Mouse (Mus musculus): Measurements from ENCODE around the gene Itsn1. TPM values are rescaled to one million over a fixed set of nuclear protein-coding genes. Genes with fewer than 3 reads are reported as not detected.
A peak's percentile ranks its signal among the peaks of the same experiment; 100 is the strongest.

The Itsn1 gene
- total and polyA plus RNA-seq, 2 experiments from 2014 or later, result 33.6 to 69.5 TPM

DNA sequence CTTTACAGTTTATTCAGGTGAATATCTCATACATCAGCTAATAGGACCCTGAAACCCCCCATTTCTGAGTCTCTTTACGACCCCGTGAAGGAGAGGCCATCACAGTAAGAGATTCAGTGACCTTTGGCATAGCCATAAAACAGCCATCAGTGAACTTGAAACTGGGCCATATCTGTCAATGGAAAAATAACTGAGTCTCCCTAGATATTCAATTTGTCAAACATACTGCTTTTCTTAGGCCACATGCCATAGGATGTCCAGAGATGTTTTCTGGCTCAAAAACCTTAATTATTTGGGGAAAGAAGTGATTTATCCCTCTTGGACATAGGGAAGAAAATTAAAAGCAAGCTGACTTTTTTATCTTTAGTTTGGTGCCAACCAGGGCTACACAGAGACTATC, 104.5 kb downstream of the Itsn1 start:
- peaks cover 5% of the 10 kb centered on the region; the same call in 1 of the 2 replicates for H3K36me3 ChIP-seq (ENCODE audit: insufficient read depth, low read length)
- 73% methylated on average over 2 of the region's 2 CpGs for WGBS
- no peak overlapping the region for H3K4me2 ChIP-seq (ENCODE audit: low read depth, low read length)
- DNase-seq (ENCODE audit: low spot score) (no peak), ATAC-seq (no peak)
- H3K4me1 ChIP-seq (ENCODE audit: insufficient read depth, low read length), result peaks cover 3% of the 10 kb centered on the region; the same call in 1 of the 2 replicates
- no peak overlapping the region for H3K9ac ChIP-seq (replicated peaks; ENCODE audit: low read length)
- no peaks in the 10 kb centered on the region for H3K27me3 ChIP-seq (ENCODE audit: insufficient read depth, low read length)
- TF ChIP-seq CTCF (IDR thresholded peaks at IDR 0.05; ENCODE audit: low read depth), result no peak
- no peak overlapping the region for H3K27ac ChIP-seq
- H3K9me3 ChIP-seq (ENCODE audit: low read length), result no peaks in the 10 kb centered on the region
- no peak overlapping the region for H3K4me3 ChIP-seq (ENCODE audit: low read length)

DNA sequence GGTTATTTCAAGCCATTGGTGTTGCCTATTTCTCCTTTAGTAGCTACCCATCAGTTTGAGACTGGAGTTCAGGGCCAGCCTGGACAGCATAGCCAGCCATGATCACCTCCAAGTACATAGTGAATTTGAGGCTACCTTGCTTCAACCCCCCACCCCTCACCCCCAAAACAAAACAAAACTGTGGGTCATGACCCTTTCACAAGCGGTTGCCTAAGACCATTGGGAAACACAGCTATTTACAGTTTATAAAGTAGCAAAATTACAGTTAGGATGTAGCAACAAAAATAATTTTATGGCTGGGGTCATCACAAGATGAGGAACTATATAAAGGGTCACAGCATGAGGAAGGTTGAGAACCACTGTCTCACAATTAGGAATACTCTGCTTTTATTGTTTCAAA, 104.9 kb downstream of the Itsn1 start:
- H3K36me3 ChIP-seq (ENCODE audit: insufficient read depth, low read length), result peaks cover 5% of the 10 kb centered on the region; the same call in 1 of the 2 replicates
- H3K4me2 ChIP-seq (ENCODE audit: low read depth, low read length), result no peak overlapping the region
- no peaks in the 10 kb centered on the region for H3K27me3 ChIP-seq (ENCODE audit: insufficient read depth, low read length)
- H3K9ac ChIP-seq (replicated peaks; ENCODE audit: low read length), result no peak overlapping the region
- no peak for ATAC-seq
- H3K27ac ChIP-seq, result no peak overlapping the region
- peaks cover 3% of the 10 kb centered on the region; the same call in 1 of the 2 replicates for H3K4me1 ChIP-seq (ENCODE audit: insufficient read depth, low read length)
- H3K4me3 ChIP-seq (ENCODE audit: low read length), result no peak overlapping the region
- no peaks in the 10 kb centered on the region for H3K9me3 ChIP-seq (ENCODE audit: low read length)
- 95% methylated on average over 1 of the region's 1 CpGs for WGBS
- no peak for DNase-seq (ENCODE audit: low spot score)
- no peak for TF ChIP-seq CTCF (IDR thresholded peaks at IDR 0.05; ENCODE audit: low read depth)

DNA sequence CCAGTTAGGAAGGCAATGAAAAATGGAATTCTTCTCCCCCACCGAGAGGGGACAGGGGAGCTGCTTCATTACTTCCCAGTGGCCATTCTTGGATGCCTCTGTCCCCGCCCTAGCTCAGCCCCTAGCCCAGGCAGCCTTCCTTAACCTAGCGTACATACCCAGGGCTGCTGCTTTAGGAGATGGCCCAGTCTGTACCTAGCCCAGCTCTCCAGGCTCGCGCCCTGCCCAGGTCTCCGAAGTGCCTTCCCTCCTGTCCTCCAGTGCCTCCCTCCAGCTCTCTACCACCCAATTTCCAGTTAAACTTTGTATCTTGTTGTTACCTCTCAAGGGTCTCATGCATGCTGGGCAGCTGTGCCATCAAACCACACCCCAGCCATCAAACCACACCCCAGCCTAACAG, 106.7 kb downstream of the Itsn1 start:
- Histone ChIP-seq H3K9ac (replicated peaks; ENCODE audit: low read length) (no peak overlapping the region), H3K27me3 (ENCODE audit: insufficient read depth, low read length) (no peaks in the 10 kb centered on the region), H3K4me2 (ENCODE audit: low read depth, low read length) (no peak overlapping the region), H3K9me3 (ENCODE audit: low read length) (no peaks in the 10 kb centered on the region), H3K27ac (peak overlapping the region; percentile 73; the same call in 1 of the 2 replicates), H3K4me1 (ENCODE audit: insufficient read depth, low read length) (peaks cover 3% of the 10 kb centered on the region; the same call in 1 of the 2 replicates), H3K4me3 (ENCODE audit: low read length) (no peak overlapping the region), H3K36me3 (ENCODE audit: insufficient read depth, low read length) (peaks cover 18% of the 10 kb centered on the region)
- ATAC-seq, result no peak
- 60% methylated on average over 6 of the region's 6 CpGs for WGBS
- TF ChIP-seq CTCF (IDR thresholded peaks at IDR 0.05; ENCODE audit: low read depth), result no peak
- no peak for DNase-seq (ENCODE audit: low spot score)

DNA sequence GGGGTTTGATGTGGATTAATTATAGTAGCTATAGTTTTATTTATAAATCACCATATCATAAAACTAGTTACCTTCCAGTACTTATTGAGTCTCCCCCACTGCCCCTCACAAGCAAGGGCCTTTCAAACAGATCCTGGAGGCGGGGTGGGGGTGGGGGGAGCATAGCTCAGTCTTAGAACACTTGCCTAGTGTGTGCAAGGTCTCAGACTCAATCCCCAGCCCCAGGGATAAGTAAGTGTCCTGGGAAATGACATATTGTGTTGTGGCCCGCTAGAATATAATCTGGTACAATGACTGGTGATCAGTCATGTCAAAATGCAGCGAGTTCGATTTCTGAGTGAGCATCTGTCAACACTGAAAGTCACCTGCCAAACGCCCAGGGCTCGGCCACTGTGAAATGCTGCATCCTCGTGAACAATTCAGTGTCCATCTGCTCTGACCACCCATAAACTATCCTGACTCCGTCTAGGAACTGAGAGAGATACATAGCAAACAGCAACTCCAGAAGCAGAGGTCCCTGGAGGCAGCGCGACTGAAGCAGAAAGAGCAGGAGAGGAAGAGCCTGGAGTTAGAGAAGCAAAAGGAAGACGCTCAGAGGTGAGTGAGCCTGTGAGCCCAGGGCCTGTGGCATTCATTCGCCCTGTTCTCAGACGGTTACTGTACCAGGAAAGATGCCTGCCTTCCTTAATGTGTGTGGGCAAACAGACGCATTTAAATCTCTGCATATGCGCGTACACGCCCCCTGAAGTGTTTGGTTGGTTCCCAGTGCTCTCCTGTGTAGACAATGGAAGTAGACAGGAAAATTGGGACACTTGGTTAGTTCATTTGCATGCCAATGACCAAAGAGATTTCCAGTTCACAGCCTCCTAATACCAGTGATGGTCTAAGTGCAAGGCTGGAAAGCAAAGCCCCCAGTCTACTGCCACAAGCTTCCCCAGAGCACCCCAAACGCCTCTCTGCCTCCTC, 107.8 kb downstream of the Itsn1 start:
- H3K27ac ChIP-seq, result peak overlapping the region; percentile 73
- no peaks in the 10 kb centered on the region for H3K27me3 ChIP-seq (ENCODE audit: insufficient read depth, low read length)
- H3K4me1 ChIP-seq (ENCODE audit: insufficient read depth, low read length), result peaks cover 3% of the 10 kb centered on the region; the same call in 1 of the 2 replicates
- no peak overlapping the region for H3K4me2 ChIP-seq (ENCODE audit: low read depth, low read length)
- no peak for TF ChIP-seq CTCF (IDR thresholded peaks at IDR 0.05; ENCODE audit: low read depth)
- 29% methylated on average over 18 of the region's 18 CpGs for WGBS
- DNase-seq (ENCODE audit: low spot score), result peak; percentile 64
- H3K4me3 ChIP-seq (ENCODE audit: low read length), result no peak overlapping the region
- peaks cover 22% of the 10 kb centered on the region for H3K36me3 ChIP-seq (ENCODE audit: insufficient read depth, low read length)
- peak; percentile 84 for ATAC-seq
- H3K9ac ChIP-seq (replicated peaks; ENCODE audit: low read length), result no peak overlapping the region
- H3K9me3 ChIP-seq (ENCODE audit: low read length), result no peaks in the 10 kb centered on the region

DNA sequence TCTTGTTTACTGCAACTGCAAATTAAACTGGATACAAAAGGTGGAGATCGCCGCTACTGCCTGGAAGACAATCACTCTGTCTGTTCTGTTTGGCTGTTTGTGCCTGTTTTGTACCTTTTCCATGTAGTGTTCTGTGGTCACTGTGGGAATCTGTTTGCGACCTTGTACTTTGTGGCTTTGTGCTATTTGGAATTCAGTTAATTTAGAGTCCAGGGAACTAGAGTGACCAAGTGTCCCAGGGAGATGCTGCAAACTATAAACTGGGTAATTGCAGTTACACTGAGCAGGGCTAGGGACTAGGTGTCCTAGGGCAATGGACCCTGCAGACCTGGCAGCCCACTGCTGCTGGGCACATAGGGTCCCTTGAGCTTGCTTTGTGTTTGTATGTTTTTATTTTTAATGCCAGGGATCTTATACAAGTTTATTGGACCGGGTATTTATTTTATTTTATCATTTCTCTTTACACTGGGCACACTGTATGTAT, 108.5 kb downstream of the Itsn1 start:
- DNase-seq (ENCODE audit: low spot score) (no peak), ATAC-seq (peak; percentile 61)
- Histone ChIP-seq H3K4me2 (ENCODE audit: low read depth, low read length) (no peak overlapping the region), H3K9ac (replicated peaks; ENCODE audit: low read length) (no peak overlapping the region), H3K27ac (peak overlapping the region; percentile 73), H3K27me3 (ENCODE audit: insufficient read depth, low read length) (no peaks in the 10 kb centered on the region), H3K36me3 (ENCODE audit: insufficient read depth, low read length) (peaks cover 22% of the 10 kb centered on the region), H3K4me3 (ENCODE audit: low read length) (no peak overlapping the region), H3K9me3 (ENCODE audit: low read length) (no peaks in the 10 kb centered on the region), H3K4me1 (ENCODE audit: insufficient read depth, low read length) (peaks cover 3% of the 10 kb centered on the region; the same call in 1 of the 2 replicates)
- no peak for TF ChIP-seq CTCF (IDR thresholded peaks at IDR 0.05; ENCODE audit: low read depth)
- whole genome bisulfite sequencing, result 64% methylated on average over 4 of the region's 4 CpGs

DNA sequence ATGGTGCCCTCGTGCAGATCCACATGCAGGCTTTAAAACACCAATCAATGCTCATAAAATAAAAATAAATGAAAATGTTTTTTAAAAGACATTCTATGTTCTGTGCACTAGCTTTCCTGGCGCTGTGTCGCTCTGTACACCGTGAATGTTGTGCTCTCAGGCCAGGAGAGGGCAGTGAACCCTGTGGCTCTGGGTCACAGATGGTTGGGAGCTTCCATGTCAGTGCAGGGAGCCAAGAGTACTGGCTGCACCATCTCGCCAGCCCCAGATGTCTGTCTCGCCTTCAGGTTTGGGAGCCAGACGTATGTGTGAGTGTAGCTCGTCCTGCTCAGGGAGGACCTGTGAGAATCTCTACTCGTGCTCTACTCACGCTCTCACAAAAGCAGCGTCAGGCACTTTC, 109.7 kb downstream of the Itsn1 start:
- WGBS, result 70% methylated on average over 11 of the region's 11 CpGs
- ATAC-seq (no peak), DNase-seq (ENCODE audit: low spot score) (no peak)
- H3K9me3 ChIP-seq (ENCODE audit: low read length), result no peaks in the 10 kb centered on the region
- no peak overlapping the region for H3K4me2 ChIP-seq (ENCODE audit: low read depth, low read length)
- peak; percentile 33 for TF ChIP-seq CTCF (IDR thresholded peaks at IDR 0.05; ENCODE audit: low read depth)
- H3K27me3 ChIP-seq (ENCODE audit: insufficient read depth, low read length), result no peaks in the 10 kb centered on the region
- H3K4me1 ChIP-seq (ENCODE audit: insufficient read depth, low read length), result peaks cover 3% of the 10 kb centered on the region; the same call in 1 of the 2 replicates
- 0 out of 2 replicates have a peak overlapping the region, but pooled peaks have one; percentile 0 for H3K27ac ChIP-seq
- H3K4me3 ChIP-seq (ENCODE audit: low read length), result no peak overlapping the region
- H3K9ac ChIP-seq (replicated peaks; ENCODE audit: low read length), result no peak overlapping the region
- H3K36me3 ChIP-seq (ENCODE audit: insufficient read depth, low read length), result peaks cover 27% of the 10 kb centered on the region
